Mouse (Mus musculus) G1E (cell line): ENCODE data around the gene Ntn5.

Source experiments
- CTCF ChIP-seq: IDR thresholded peaks from 2 replicates; pipeline ENCODE4 v1.5.1; 2012; ENCODE audit warnings: low read depth, low read length, inconsistent platforms, mixed read lengths
- GATA1 ChIP-seq: IDR thresholded peaks from 2 replicates; pipeline ENCODE4 v1.6.1; 2012; ENCODE audit warnings: borderline replicate concordance, low read length, inconsistent platforms, mixed read lengths
- POLR2AphosphoS5 ChIP-seq: IDR thresholded peaks from 2 replicates; pipeline ENCODE4 v1.6.1; 2012; ENCODE audit warnings: low read depth, low read length, inconsistent platforms; ENCODE audit not compliant: insufficient replicate concordance
- TAL1 ChIP-seq: conservative IDR thresholded peaks from 2 replicates; pipeline ENCODE4 v1.6.1; 2012; ENCODE audit warnings: low read depth, low read length, inconsistent platforms, mixed read lengths

DNA sequence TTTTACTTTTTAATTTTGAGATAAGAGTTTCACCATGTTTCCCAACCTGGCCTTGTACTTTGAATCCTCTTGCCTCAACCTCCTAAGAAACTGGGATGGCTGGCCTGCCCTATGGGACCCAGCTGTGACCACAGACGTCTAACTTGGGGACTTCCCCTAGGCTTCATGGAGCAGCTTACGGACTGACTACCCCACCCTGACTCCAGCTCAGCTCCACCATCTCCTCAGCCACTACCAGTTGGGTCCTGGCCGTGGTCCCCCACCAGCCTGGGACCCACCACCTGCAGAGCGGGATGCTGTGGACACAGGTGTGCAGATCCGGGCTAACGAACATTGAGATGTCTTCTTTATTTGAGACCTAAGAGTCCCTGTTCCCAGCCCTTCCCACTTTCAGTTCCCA is 46.1 kb upstream of the Ntn5 start:
- TF ChIP-seq CTCF (no peak), GATA1 (no peak), POLR2AphosphoS5 (no peak), TAL1 (no peak)
